Mouse (Mus musculus) forebrain, embryonic 16.5 days (tissue): ENCODE measurements around the gene Upk3a. TPM values are rescaled to one million over a fixed set of nuclear protein-coding genes. Genes with fewer than 3 reads are reported as not detected.

Source experiments
- ATAC-seq: fragments of 200-750 bp; cut with Nextera tagmentation; 2 replicates; pipeline ENCODE4 v1.8.0; 2017; ENCODE audit warnings: mild to moderate bottlenecking, moderate library complexity
- H3K27ac ChIP-seq: fragments of 300-500 bp; sonication (generic); 2 replicates; pipeline ENCODE4 v1.5.1; 2014; ENCODE audit warnings: low read length, control low read depth
- H3K27me3 ChIP-seq: fragments of 300-500 bp; sonication (generic); replicated peaks from 2 replicates; pipeline ENCODE4 v1.6.1; 2014; ENCODE audit warnings: low read length; ENCODE audit not compliant: control insufficient read depth, insufficient read depth
- H3K36me3 ChIP-seq: fragments of 300-500 bp; sonication (generic); 2 replicates; pipeline ENCODE4 v1.6.1; 2014; ENCODE audit not compliant: control insufficient read depth, insufficient read depth
- H3K4me1 ChIP-seq: fragments of 300-500 bp; sonication (generic); replicated peaks from 2 replicates; pipeline ENCODE4 v1.6.1; 2014; ENCODE audit warnings: low read length; ENCODE audit not compliant: control insufficient read depth, insufficient read depth
- H3K4me2 ChIP-seq: fragments of 300-500 bp; sonication (generic); 2 replicates; pipeline ENCODE4 v1.6.1; 2014; ENCODE audit warnings: mild to moderate bottlenecking, low read length, control low read depth
- H3K4me3 ChIP-seq: fragments of 300-500 bp; sonication (generic); replicated peaks from 2 replicates; pipeline ENCODE4 v1.5.1; 2014; ENCODE audit warnings: mild to moderate bottlenecking, low read length, control low read depth
- H3K9ac ChIP-seq: fragments of 300-500 bp; sonication (generic); replicated peaks from 2 replicates; pipeline ENCODE4 v1.6.1; 2014; ENCODE audit warnings: low read depth, low read length, control low read depth
- H3K9me3 ChIP-seq: fragments of 300-500 bp; sonication (generic); 2 replicates; pipeline ENCODE4 v1.6.1; 2016; ENCODE audit warnings: low read length; ENCODE audit not compliant: control insufficient read depth
- WGBS: fragments of 180-500 bp; shearing (Covaris S2); extraction: QIAGEN DNeasy Blood & Tissue Kit; methylation state at CpG from one replicate; pipeline ENCODE4 v1.1.7; 2014; 5-methylcytosine and 5-hydroxymethylcytosine counted together
- polyA plus RNA-seq: library from polyadenylated mRNA; unstranded; fragments of >200 nt; fragmentation: Nextera tagmentation; extraction: Ambion mirVana; gene quantifications from 2 replicates; pipeline ENCODE4 v1.2.1, GENCODE M21; 2015

Gene Upk3a
- polyA plus RNA-seq, 1 experiment from 2014 or later = 1.1 TPM

DNA sequence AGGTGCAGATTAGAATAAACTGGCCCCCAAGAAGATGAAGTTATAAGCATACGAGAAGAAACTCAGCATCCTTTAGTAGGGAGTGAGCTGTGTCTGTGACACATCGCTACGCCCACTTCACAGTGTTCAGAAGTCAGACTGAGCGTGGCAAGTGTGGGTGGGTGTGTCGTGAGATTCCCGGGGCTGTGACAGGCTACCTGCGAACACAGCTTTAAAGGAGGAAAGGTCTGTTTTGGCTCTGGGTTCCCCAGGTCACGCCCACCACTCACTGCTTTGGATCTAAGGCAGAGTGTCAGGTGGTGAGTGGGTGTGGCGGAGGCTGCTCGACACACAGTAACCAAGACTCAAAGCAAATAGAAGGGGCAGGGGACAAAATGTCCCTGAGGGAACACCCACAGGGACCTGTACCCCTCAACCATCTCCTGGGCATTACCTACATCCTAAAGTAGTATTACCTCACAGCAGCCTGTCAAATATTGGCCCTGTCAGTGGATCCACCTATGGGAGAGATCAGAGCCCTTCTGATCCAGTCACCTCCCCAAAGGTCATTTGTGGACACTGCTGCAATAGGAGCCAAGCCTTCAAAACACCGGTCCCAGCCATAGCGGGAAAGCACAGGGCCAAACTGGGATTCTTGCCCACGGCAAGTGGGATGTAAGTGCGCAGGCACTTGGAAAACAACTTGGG is 19.0 kb upstream of the Upk3a start:
- WGBS = 73% methylated on average over 14 of the region's 14 CpGs
- no peak overlapping the region for H3K9ac ChIP-seq
- no peak overlapping the region for H3K27ac ChIP-seq
- H3K9me3 ChIP-seq = 0 out of 2 replicates have a peak, but pooled peaks cover 2% of the 10 kb centered on the region
- H3K4me1 ChIP-seq = no peaks in the 10 kb centered on the region
- H3K27me3 ChIP-seq = peaks cover 6% of the 10 kb centered on the region; the same call in 1 of the 2 replicates
- no peak overlapping the region for H3K4me2 ChIP-seq
- no peaks in the 10 kb centered on the region for H3K36me3 ChIP-seq
- H3K4me3 ChIP-seq = no peak overlapping the region
- no peak for ATAC-seq

DNA sequence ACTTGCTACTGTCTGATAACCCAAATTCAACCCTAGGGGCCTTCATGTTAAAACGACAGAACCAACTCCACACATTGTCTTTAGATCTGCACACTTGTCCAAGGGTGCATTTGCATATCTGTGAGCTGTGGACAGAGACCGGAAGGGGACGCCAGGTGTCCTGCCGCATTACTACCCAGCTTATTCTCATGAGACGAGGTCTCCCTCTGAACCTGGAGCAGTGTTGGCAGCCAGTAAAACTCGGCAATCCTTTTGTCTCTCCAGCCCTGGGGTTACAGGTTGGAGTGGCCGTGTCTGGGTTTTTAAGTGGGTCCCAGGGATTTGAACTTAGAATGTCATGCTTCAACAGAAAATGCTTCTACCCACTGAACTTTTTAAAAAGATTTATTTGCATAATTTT is 17.0 kb upstream of the Upk3a start:
- 55% methylated on average over 7 of the region's 7 CpGs for WGBS

DNA sequence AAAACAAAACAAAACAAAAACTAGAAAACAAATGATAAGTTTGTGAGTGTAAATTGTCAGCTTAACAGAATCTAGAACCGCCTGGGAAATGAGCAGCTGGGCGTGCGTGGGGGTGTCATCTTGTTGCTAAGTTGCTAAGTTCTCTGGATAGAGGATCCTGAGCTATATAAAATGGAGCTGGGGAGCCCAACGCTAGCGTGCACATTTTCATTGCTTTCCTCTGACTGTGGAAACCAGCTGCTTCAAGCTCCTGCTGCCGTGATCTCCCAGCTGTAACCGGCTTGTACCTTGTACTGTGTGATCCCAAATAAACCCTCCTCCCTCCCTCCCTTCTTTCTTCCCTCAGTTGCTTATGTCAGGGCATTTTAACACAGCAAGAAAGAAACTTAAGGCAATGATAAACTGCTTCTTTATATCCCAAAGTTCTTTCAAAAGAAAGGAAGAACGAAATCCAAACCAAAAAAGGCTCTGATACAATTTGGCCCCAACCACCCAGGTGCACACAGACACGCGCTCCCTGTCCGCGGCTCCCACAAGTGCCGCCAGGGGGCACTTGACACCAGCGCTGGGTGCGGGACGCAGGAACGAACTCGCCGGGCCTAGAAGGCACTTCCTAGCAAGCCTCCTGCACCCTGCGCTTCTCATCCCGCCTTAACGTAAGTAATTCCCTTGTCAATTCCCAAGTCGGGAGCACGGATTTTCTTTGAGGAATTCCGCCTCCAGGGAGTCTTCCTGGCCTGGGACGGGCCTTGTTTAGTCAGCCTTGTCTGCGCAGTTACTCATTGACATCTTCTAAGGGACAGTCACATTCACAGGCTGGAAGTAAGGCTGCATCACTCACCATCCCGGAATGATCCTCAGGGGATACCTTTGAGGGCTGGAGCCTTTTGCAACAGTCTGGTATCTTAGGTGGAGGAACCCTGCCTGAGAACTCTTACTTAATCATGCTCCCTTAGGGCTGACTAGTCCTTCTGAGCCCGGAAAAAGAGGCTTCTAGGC is 15.7 kb upstream of the Upk3a start:
- H3K9me3 ChIP-seq = 0 out of 2 replicates have a peak, but pooled peaks cover 2% of the 10 kb centered on the region
- no peak overlapping the region for H3K27ac ChIP-seq
- peaks cover 6% of the 10 kb centered on the region; the same call in 1 of the 2 replicates for H3K27me3 ChIP-seq
- no peak for ATAC-seq
- no peak overlapping the region for H3K9ac ChIP-seq
- WGBS = 19% methylated on average over 29 of the region's 29 CpGs
- H3K4me1 ChIP-seq = no peaks in the 10 kb centered on the region
- H3K4me2 ChIP-seq = no peak overlapping the region
- no peak overlapping the region for H3K4me3 ChIP-seq
- no peaks in the 10 kb centered on the region for H3K36me3 ChIP-seq

More for the DNA sequence above, 17.0 kb upstream of the Upk3a start:
- H3K9ac ChIP-seq = no peak overlapping the region
- no peaks in the 10 kb centered on the region for H3K36me3 ChIP-seq
- peaks cover 6% of the 10 kb centered on the region; the same call in 1 of the 2 replicates for H3K27me3 ChIP-seq
- no peak overlapping the region for H3K27ac ChIP-seq
- no peak overlapping the region for H3K4me3 ChIP-seq
- no peak for ATAC-seq
- H3K4me1 ChIP-seq = no peaks in the 10 kb centered on the region
- 0 out of 2 replicates have a peak, but pooled peaks cover 2% of the 10 kb centered on the region for H3K9me3 ChIP-seq
- H3K4me2 ChIP-seq = no peak overlapping the region

DNA sequence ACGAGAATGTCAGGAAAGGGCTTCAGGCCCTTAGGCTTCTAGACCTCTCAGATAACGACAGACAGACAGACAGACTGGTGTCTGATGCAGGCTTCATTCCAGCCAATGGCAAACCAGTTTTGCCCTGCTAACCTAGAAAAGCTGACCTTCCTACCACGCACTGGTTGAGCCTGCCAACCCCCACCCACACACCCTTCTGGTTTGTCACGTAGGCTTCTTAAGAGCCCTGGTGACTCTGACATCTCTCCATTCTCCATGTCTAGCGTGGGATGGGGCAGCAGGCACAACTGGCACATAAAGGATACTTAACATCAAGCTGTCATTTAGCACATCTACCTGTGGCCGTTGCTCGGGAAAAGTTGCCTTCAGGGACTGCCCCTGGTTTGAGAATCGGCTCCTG is 7.3 kb upstream of the Upk3a start:
- Histone ChIP-seq H3K9me3 (no peaks in the 10 kb centered on the region), H3K9ac (no peak overlapping the region), H3K4me2 (no peak overlapping the region), H3K4me1 (peaks cover 4% of the 10 kb centered on the region; the same call in 1 of the 2 replicates), H3K36me3 (no peaks in the 10 kb centered on the region), H3K27ac (no peak overlapping the region), H3K4me3 (no peak overlapping the region), H3K27me3 (no peaks in the 10 kb centered on the region)
- ATAC-seq = no peak
- 86% methylated on average over 8 of the region's 8 CpGs for WGBS

DNA sequence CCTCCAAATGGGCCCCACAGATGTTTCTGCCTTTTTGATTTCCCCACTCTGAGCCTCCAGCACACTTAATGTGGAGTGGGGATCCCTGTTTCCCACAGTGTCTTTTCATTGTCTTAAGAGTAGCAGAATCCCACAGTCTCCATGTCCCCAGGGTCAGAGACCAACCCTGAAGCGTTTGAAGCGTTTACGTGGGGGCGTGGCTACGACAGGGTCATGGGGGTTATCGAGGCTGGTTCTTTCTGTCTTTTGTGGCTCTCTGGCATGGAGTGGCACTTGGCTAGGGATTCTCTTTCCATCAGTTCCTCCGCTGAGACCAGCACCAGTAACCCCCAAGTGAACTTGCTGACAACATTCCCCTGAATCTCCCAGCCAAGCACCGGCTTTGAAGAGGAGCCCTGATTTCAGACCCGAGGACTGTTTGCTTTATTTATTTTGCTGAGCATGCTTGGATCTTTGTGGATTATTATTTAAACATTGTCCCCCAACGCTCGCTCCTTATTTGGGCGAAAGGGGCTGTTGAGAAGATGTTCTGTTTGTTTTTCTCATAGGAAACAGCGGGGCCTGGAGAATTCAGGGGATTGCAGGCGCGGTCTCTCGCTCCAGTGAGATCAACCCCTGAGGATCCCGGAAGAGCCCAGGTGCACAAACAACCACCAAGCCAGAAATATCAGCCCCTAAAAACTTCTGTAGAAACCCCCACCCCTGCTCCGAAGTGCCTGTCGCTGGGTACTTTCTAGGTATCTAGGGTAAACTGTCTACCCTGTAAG is 4.9 kb upstream of the Upk3a start:
- no peak overlapping the region for H3K4me3 ChIP-seq
- 52% methylated on average over 19 of the region's 19 CpGs for WGBS
- H3K4me1 ChIP-seq = peaks cover 14% of the 10 kb centered on the region
- H3K36me3 ChIP-seq = no peaks in the 10 kb centered on the region
- no peak for ATAC-seq
- H3K27ac ChIP-seq = peak overlapping the region; percentile 14; the same call in 1 of the 2 replicates
- no peaks in the 10 kb centered on the region for H3K9me3 ChIP-seq
- no peak overlapping the region for H3K9ac ChIP-seq
- no peak overlapping the region for H3K4me2 ChIP-seq
- no peaks in the 10 kb centered on the region for H3K27me3 ChIP-seq

DNA sequence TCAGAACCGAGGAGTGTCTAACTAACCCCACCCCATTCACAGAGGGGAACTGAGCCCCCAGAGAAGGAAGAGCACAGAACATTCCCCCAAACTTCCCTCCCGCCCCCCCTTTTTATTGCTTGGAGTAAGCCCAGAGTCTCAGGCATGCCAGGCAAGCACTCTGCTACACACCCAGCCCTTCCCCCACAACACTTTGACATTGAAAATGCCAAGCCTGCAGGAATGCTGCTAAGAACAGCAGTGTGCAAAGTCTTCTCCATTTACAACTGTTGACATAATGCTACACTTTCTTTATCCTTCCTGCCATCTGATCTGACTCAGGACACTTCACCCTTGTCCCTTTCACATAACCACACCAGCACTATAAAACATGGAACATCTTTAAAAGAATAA is 4.3 kb upstream of the Upk3a start:
- Histone ChIP-seq H3K36me3 (no peaks in the 10 kb centered on the region), H3K4me1 (peaks cover 15% of the 10 kb centered on the region), H3K4me2 (no peak overlapping the region), H3K9me3 (no peaks in the 10 kb centered on the region), H3K9ac (no peak overlapping the region), H3K27me3 (no peaks in the 10 kb centered on the region), H3K27ac (peak overlapping the region; percentile 59), H3K4me3 (no peak overlapping the region)
- WGBS = 46% methylated on average over 2 of the region's 2 CpGs
- no peak for ATAC-seq

DNA sequence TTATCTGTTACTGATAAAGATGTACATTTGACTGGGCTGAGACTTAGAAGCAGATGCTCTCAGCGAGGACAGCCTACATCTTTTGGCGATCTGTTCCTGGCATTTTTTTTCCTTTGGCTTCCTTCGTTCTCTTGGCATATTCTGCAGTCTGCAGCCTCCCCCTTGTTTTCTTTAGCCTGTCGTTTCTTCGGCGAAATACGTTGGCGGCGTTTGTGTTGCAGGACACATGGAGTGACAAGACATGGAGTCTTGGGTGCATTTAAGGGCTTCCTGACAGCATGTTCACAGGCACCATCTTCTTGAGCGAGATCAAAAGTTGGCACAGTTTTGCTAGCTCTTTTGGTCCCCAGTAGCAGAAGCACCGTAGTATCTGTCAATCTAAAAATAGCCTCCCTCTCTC is 1.2 kb upstream of the Upk3a start:
- 53% methylated on average over 11 of the region's 11 CpGs for WGBS
- no peaks in the 10 kb centered on the region for H3K36me3 ChIP-seq
- no peak overlapping the region for H3K4me2 ChIP-seq
- no peaks in the 10 kb centered on the region for H3K27me3 ChIP-seq
- H3K9ac ChIP-seq = no peak overlapping the region
- peak overlapping the region; percentile 67 for H3K27ac ChIP-seq
- no peaks in the 10 kb centered on the region for H3K9me3 ChIP-seq
- no peak overlapping the region for H3K4me3 ChIP-seq
- peaks cover 15% of the 10 kb centered on the region for H3K4me1 ChIP-seq
- ATAC-seq = peak; percentile 50

DNA sequence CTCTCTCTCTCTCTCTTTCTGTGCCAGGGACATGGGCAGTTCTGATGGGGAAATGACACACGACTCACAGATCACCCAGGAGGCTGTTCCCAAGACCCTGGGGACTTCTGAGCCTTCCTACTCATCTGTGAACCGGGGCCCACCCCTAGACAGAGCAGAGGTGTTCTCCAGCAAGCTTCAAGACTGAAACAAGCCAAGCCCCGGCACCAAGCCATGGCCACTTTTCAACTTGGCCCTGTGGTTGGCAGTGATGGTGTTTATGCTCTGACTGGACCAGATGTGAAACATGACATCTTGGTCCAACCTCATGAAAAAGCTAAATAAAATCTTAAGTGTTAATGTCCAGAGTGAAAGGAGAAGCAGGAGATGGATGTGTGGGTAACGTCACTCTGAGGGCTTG is 5.3 kb downstream of the Upk3a start:
- WGBS = 70% methylated on average over 4 of the region's 4 CpGs
- no peaks in the 10 kb centered on the region for H3K36me3 ChIP-seq
- no peaks in the 10 kb centered on the region for H3K9me3 ChIP-seq
- H3K27me3 ChIP-seq = no peaks in the 10 kb centered on the region
- no peak overlapping the region for H3K4me3 ChIP-seq
- no peak overlapping the region for H3K4me2 ChIP-seq
- H3K27ac ChIP-seq = no peak overlapping the region
- ATAC-seq = no peak
- H3K9ac ChIP-seq = no peak overlapping the region
- H3K4me1 ChIP-seq = no peaks in the 10 kb centered on the region

DNA sequence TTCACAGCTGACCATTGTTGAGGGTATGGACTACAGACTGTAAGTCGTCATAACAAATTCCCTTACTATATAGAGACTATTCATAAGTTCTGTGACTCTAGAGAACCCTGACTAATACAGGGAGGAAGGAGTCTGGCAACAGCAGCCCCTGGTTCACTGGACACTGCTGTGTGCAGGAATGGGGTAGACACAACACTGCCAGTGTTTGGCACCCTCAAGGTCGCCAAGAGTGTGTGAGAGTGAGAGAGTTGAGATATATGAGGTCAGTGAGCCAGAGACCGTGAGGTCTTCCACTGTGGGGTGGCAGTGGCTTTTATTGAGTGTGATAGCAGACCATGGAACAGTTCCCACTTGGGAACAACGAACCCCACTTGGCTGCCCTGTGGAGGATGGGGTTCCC is 9.3 kb downstream of the Upk3a start:
- no peaks in the 10 kb centered on the region for H3K27me3 ChIP-seq

More for the DNA sequence above, 9.3 kb downstream of the Upk3a start:
- no peak for ATAC-seq
- Histone ChIP-seq H3K4me3 (no peak overlapping the region), H3K4me2 (no peak overlapping the region), H3K27ac (no peak overlapping the region), H3K9ac (no peak overlapping the region), H3K9me3 (no peaks in the 10 kb centered on the region), H3K36me3 (no peaks in the 10 kb centered on the region), H3K4me1 (no peaks in the 10 kb centered on the region)
- WGBS = 79% methylated on average over 4 of the region's 4 CpGs
